Mouse (Mus musculus) G1E-ER4 (cell line): ENCODE data around the gene Gpr26. TPM values are rescaled to one million over a fixed set of nuclear protein-coding genes. Genes with fewer than 3 reads are reported as not detected.

Experiments used
- GATA1 ChIP-seq: IDR thresholded peaks from one replicate; pipeline ENCODE4 v1.8.0; 2012; ENCODE audit warnings: low read length, inconsistent platforms
- polyA plus RNA-seq: library from polyadenylated mRNA; stranded (reverse); fragments of >175 nt; gene quantifications from 2 replicates; pipeline ENCODE4 v1.2.3, GENCODE M21; 2012

Gene Gpr26
- polyA plus RNA-seq = not detected in 2 replicates

- no peak for TF ChIP-seq GATA1
Measured at GRCm38 (mm10) chr7:131966023-131966915, at the start of gene Gpr26. Gene Gpr26 (plus strand): TSS chr7:131966460.

GRCm38 (mm10) chr7:131917384-131917783, 48.9 kb upstream of the Gpr26 start:
- TF ChIP-seq GATA1 = no peak

GRCm38 (mm10) chr7:131927288-131928050, 38.8 kb upstream of the Gpr26 start:
- no peak for TF ChIP-seq GATA1

GRCm38 (mm10) chr7:131937611-131938010, 28.6 kb upstream of the Gpr26 start:
- no peak for TF ChIP-seq GATA1

GRCm38 (mm10) chr7:131951131-131951530, 15.1 kb upstream of the Gpr26 start:
- no peak for TF ChIP-seq GATA1

- TF ChIP-seq GATA1 = no peak
Measured at GRCm38 (mm10) chr7:131953402-131953801, 12.9 kb upstream of the Gpr26 start.

GRCm38 (mm10) chr7:131958705-131959104, 7.6 kb upstream of the Gpr26 start:
- no peak for TF ChIP-seq GATA1

GRCm38 (mm10) chr7:131960551-131960950, 5.7 kb upstream of the Gpr26 start:
- no peak for TF ChIP-seq GATA1

- TF ChIP-seq GATA1 = no peak
Measured at GRCm38 (mm10) chr7:131966916-131967494, 745 bp downstream of the Gpr26 start.

GRCm38 (mm10) chr7:131970255-131970654, 4.0 kb downstream of the Gpr26 start:
- TF ChIP-seq GATA1 = no peak

GRCm38 (mm10) chr7:131975867-131976266, 9.6 kb downstream of the Gpr26 start:
- TF ChIP-seq GATA1 = no peak

GRCm38 (mm10) chr7:131978609-131979008, 12.3 kb downstream of the Gpr26 start:
- no peak for TF ChIP-seq GATA1

GRCm38 (mm10) chr7:131989056-131989455, 22.8 kb downstream of the Gpr26 start:
- no peak for TF ChIP-seq GATA1

- TF ChIP-seq GATA1 = no peak
Measured at GRCm38 (mm10) chr7:131992226-131992625, 26.0 kb downstream of the Gpr26 start.

GRCm38 (mm10) chr7:131992873-131993272, 26.6 kb downstream of the Gpr26 start:
- TF ChIP-seq GATA1 = no peak

GRCm38 (mm10) chr7:132005996-132006696, 39.9 kb downstream of the Gpr26 start:
- no peak for TF ChIP-seq GATA1

- no peak for TF ChIP-seq GATA1
Measured at GRCm38 (mm10) chr7:132009002-132009401, 42.7 kb downstream of the Gpr26 start.
